Mouse (Mus musculus) natural killer cell, adult 2 months (primary cell): ENCODE results near the gene Cobl.

ENCODE experiments used
- DNase-seq, 2 experiments: peaks; one replicate each; pipeline ENCODE4 v3.0.0; 2022; ENCODE audit warnings: low spot score in 2 of 2

The Cobl gene

DNA sequence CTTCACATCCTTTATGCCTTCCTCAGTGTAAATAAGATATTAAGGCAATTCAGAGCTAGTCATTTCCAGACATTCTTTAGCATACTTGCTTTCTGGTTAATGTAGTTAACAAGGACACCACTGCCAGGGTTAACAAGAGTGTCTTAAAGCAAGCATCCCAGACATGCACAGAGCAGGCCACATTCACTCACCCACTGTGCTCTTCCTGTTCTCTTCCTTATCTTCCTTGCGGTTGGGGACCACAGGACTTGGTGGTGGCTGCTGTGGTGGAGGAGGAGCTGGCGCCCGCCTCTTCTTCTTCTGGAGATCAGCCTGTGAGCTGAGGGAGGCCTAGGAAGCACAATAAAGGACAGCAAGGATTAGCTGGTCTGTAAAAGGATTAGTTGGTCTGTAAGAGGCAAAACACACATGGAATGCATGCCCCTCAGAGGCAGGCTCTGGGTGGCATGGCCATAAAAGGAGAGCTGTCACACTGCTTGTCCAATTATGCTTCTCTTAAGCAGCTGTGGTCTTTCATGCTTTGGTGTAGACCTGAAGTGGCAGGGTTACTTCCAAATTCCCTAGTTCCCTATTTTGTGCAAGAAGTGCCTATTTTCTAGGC, 155.2 kb downstream of the Cobl start:
- DNase-seq = no peak

DNA sequence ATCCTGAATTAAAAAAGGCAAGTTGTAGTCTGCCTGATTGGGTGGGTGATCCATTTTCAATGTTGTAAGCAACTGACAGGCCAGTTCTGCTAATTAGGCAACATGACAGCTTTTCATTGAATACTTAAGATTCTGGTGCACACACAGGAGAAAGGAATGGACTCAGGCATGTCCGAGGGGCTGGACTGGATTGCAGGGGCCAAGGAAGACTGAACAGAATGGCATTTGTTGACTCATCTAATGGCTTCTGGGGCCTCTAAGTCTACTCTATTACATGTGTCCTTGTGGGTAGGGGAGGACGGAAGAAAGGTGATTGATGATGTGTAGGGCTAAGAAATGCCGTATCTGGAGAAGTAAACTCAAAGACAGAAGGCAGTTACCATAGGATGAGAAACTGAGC, 159.9 kb downstream of the Cobl start:
- no peak for DNase-seq

DNA sequence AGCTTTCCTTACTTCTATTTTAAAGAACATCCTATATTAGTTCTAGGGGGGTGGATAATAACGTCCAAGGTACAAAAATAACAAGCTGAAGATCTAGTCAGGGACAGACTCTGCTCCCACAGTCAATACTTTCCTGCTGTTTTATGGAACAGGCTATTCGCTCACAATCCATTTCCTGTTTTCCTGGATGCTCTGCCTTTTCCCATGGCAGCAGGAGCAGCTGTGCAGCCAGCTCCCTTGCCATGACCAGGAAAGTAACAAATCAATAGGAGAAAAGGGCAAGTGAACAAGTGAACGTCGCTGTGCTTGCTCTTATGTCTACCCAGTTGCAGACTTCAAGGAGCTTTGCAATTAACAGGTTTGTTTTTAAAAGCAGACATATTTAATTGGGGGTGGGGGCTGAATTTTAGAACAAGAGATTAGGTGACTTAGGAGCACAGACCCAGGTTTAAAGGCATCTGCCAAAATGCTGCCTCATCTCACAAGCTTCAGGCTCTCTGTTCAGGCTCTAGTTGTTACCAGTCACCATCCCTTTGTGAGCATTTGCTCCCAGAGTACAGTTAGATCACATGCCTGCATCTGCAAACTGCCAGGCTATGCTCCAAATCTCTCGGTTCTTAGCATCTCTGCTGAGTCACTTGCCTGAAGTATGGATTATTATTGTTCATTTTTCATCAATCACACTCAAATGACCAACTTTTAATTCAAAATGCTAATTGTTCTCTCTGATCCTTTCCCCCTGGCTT, 164.9 kb downstream of the Cobl start:
- DNase-seq = no peak

DNA sequence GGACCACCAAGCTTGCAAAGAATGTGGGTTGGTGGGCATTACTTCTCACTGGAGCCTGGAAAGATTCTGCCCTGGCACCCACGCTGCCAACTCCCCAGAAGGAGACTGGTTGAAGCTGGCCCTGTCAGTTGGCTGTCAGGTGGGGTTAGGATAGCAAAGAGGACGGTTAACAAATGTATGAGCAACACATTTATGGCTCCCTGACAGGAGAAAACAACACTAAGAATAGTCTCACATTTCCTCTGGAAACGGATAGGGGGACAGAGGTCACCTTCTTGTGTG, 173.2 kb downstream of the Cobl start:
- DNase-seq = no peak

DNA sequence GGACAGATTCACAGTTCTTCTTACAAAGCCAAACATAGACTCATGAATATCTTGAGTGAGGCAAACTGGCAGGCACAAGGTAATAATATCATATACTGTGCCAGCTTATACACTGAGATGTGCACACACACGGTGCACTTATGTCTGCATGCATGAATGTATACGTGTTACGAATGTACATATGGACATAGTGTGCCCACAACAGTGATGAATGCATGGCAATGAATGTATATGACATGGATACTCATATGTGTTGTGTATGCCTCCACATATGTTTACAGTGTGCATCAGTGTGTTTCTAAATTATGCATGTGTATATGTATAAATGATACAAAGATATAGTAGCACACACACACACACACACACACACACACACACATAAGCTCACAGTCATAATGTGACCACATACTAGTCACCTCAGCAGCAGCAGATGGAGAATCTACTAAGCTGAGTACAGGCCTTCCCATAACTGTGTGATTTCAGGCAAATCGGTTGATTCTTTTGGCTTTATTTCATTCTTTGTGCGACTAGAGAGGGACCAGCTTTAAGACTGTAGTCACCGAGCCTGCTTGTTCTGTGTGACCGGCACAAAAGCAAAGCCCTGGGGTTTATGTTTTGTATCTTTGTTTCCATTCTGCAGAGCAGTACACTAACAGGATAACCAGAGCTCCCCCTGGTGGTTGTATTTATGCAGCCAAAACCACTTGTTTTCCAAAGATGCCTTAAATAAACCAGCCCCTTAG, 173.7 kb downstream of the Cobl start:
- DNase-seq = peak; percentile 1 to 5

DNA sequence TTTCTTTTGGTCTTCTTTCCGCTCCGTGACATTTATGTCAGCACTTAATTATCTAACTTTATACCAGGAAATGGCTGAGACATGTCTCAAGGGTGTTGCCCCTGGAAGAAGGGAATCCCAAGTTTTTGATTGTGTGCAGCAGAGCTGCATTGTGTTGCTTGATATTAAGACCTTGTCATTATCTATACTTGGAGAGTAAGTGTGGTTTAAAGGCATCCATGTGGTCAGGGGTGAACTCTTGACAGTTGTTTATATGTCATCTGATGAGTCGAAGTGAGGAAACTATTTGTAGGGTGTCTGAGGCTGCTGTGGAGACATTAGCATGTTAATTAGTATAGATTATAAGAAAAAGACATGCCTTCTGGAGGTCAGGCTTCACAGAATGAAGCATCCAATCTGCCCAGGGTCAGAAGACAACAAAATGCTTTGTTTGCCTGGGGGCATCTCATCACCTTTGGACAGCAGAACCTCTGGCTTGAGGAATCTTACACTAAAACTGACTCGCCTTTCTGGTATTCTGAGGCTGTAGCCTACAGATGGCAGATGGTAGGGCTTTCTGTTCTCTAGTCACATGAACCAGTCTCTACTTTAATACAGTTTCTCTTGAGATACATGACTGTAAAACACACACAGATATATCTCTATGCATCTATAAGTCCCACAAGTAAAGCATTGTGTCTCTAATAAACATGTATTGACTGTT, 179.3 kb downstream of the Cobl start:
- DNase-seq = no peak

DNA sequence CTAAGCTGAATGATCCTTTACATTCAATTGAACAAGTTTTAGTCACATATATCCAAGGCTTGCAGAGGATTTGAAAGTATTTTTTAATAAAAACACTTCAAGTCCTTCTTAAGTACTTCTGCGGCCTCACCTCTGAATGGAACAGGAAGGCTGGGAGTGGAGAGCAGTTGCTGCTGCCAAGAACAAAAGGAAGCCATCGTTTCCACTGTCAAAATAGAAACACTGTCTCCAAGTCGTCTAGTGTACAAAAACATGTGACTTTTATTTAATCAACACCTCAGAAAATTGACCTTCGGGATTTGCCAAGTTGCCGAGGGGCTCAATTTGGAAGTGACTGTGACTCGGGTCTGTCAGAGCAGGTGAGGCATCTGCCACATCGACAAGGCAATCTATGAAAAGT, 184.0 kb downstream of the Cobl start:
- DNase-seq = no peak

DNA sequence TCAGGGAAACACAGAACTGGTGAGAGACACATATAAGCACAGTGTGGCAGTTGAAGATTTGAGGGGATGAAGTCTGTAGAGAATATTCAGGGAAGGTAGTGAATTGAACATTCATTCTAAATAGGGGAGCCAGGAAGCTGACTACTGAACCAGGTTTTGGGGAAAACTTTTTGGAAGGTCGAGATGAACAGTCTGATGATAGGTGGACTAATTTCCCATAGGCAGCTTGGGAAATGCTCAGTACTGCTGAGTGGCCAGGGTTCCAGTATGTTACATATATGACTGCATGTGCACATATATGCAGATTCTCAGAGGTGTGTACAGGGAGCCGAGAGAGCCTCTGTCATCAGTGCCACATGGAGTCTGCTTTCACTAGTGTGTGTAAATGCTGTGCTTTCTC, 190.5 kb downstream of the Cobl start:
- DNase-seq = no peak

DNA sequence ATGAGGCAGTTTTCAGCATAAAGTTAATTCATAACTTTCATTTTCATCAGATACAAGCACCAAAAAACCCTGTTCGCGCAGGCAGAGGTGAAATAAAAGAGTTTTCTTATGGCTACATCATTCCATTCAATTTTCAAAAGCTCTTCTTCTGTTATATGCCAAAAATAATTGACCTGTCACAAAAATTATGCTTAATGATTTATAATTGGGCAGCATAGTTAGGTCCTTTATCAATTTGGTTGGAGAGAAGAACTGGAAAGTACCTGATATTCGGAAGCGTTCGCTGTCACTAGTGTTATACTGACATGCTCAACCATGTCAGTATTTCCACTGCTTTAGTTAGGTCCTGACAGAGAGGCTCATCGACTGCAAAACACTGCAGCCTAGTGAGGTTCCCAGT, 191.0 kb downstream of the Cobl start:
- no peak for DNase-seq

DNA sequence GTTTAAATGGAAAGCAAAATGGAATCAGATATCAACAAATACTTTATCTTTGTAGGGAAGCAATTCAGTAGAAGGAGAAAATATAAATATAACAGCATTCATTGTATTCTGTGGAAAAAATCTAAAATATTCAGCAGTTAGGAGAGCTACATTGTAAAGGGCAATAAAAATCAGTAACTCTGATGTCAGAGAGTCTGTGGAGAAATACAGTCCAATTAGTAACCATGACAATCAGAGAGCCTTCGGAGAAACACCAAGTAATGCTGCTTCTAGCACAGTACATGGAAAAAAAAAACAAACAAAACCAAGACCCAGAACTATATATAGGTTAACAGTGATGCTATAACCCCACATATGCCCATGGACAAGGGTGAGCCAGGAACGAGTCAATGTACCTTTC, 206.3 kb downstream of the Cobl start:
- no peak for DNase-seq

DNA sequence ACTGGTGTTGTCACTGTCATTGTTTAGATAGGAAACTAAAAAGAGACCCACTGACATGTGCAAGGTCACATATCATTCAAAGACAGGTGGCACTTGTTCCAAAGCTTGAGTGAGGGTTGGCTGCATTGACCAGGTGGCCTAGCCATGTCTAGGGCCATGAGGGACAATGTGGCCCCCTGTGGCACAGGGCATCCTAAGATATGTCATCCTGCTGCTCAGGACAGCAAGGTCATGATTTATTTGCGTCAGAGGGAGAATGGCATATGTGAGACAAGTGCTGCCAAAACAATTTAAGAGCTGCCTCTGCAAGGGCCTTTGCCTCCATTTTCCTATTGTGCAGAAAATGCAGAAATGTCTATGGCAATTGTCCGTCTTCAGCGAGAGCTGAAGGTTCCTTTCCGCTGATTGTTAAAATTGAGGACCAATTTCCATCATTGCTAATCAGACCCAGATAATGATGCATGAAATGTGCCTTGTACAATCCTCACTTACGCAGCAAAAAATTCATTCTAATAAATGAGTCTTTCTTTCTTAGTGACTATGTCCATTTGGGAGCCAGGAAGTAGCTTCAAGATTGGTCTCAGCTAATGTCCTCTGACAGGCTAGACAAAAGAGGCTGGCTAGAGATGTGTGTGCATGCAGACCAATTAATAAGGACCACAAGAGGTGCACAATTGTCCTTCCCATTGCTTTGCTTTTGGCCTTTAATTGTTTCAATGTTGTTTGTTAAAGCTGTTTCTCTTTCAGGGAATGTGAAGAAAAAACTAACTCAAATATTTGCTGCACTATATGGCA, 207.2 kb downstream of the Cobl start:
- DNase-seq = no peak

DNA sequence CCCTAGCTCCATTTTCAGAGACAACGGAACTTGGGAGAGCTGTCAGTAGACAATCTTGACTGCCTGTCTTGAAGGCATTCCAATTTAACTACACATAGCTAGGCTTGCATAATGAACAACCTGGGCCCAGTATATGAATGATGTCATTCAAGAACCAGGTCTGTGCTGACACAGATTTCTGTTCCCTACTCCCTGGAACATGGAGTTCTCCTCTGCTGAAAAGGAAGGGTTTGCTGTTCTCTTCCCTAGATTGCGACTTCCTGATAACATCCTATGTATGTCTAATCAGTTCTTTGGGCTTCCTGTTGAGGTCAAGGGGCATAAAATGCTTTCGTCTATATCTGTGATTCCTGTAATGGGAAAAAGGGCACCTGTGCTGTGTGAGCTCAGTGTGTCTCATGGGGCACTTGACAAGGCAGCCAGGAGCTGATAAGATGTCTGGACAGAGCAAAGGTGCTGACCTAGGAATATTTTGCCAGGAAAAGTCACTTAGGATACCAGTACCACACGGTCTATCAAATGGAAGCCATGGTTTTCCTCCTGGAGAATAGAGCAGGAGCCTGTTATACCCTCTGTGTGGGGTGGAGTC, 219.3 kb downstream of the Cobl start:
- no peak for DNase-seq

DNA sequence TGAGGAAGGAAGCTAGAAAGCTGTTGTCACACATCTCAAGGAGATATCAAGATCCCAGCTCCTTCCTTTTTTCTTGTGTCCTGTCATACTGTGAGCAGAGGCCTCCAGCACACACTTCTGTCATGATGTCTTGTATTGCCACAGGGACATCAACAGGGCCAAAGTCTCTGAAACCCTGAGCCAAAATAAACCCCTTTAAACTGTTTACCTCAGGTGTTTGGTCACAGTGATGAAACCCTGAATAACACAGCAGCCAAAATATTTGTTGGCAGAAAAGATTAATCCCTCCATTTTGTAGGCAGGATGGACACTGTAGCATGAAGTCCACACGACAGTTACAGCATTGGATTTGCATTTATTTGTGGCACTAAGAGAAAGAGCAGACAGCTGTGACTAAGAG, 228.4 kb downstream of the Cobl start:
- DNase-seq = no peak

DNA sequence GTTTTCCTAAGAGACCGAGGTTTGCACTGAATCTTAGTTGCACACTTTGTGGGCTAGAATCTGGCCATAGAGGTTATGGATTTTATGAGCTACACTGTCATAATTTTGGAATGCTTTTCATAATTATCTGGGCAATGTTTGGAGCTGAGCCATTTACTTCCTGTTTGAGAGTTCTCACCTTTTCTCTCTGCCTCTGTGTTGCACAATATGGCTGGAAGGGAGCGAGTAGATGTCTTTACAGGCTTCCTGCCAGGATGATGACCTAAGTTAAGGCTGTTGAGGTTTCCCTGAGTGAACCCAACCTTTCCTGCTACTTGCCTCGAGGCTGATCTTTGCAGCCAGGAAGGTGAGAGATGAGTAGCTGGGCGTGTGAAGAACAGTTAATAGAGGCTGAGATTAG, 229.9 kb downstream of the Cobl start:
- no peak for DNase-seq

DNA sequence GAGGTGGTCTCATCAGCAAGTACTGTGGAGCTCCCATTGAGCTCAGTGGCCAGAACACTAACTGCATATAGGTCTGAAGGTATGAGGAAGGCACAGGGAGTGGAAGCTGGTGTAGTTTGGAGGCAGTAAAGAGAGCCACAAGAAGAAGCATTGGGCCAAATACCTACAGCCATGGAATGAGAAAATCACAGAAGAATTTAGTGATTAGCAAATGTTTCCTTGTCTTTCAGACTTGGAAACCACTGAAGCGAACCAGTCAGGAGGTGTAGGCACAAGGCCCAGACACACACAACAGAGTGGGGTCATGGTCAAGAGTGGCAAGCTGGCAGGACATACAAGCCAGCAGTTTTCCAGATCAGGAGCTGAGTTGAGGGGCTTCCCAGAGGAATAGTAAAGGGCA, 230.6 kb downstream of the Cobl start:
- DNase-seq = no peak

DNA sequence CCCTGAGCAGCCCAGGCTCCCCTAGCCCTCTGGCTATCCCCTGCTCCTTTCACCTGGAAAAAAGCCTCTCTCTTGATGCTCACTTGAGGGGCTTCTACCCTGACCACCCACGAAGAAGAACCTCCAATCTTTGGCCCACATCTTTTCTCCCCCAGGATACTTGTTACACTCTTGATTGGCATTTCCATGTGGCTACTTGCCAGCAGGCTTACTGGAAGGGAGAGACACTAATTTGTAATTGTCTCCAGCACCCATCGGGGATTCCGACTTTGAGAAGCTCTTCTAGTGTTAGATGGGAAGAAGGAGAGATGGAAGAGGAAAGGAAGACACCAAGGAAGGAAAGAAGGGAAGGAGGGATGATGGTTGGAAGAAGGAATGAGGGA, 232.0 kb downstream of the Cobl start:
- DNase-seq = no peak

DNA sequence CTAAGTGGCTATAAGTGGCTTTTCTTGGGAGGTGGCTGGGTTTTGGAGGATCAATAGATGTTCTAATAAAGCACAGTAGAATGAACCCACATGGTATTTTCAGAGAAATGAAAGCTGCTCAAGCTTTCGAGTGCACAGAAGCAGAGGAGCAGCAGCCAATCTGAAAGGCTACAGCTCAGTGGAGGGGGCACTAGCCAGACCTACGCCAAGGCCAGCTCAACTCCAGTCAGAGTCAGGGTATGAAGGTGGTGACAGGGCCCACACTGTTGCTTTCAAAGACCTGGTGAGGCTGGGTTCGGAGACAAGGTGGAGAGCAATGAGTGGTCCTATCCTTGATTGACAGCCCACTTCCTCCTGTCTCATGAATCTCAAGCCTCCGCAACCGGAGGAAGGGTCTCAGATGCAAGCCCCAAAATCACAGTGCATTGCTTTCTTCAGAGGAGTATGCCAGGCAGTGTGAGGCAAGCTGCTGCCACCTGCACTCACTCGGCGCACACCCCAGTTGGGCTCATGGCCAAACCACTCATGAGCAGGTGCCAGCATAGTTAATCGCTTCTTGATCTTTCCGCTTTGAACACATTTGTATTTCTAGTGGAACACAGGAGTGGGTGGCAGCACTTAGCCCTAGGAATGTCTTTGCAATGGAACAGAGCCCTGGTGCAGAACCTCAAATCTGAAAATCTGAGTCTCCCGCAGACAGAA, 232.6 kb downstream of the Cobl start:
- no peak for DNase-seq

DNA sequence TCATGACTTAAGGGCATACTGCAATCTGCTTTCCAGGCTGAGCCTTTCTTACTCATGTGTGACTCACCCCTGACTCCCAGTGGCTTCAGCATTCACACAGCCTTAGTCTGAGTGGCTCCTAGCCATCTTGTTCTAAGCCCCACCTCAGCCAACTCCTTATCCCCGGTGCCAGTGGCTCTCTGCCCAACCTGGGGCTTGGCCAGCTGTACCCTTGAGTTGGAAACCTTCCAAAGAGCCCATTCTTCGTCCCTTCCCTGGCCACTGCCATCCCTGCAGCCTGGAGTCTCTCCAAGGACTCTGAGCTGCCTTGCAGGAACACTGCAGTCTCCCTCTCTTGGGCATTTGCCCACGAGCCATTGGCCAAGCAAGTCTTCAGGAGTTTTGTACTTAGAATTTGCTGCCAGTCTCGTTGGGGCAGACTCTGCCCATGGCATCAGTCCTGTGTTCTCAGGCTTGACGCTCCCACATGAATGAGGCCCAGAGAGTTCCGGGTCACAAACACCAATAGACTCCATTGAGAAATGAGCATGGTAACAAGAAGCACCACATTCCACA, 233.2 kb downstream of the Cobl start:
- DNase-seq = no peak

DNA sequence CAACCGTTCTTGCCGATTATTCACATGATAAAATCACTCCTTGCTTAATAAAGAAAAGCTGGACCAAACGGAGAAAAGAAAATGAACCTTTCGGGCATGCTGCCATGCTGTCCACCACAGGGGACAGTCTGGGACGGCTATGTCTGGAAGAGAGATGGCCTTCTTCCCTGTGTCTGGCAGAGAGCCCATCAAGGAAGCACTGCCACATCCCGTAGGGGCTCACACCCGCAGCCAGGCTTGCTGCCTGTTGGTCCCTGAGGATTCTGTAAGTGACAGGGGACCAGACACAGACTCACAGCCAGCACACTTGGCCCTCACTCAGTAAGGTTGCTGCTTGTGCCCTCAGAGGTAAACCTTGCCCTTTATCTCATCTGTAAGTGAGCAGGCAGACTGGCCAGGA, 235.3 kb downstream of the Cobl start:
- DNase-seq = no peak

DNA sequence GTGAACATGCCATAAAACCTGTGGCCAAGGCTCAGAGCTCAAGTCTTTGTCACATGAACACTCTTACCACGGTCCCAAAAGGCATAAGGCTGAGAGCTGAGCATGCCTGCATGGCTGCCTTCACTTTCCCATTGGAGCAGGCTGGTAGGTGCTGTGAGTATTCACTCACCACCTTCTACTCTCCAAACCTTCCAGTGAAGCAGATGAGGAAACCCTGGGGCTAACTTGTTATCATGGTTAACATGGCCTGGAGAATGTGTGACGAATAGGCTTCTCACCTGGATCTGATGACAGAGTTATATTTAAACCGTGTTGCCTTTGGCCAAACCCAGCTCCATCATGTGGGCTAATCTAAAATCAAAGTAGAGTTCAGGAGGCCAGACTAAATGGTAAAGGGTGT, 237.4 kb downstream of the Cobl start:
- no peak for DNase-seq
